In the genomic region with DNA sequence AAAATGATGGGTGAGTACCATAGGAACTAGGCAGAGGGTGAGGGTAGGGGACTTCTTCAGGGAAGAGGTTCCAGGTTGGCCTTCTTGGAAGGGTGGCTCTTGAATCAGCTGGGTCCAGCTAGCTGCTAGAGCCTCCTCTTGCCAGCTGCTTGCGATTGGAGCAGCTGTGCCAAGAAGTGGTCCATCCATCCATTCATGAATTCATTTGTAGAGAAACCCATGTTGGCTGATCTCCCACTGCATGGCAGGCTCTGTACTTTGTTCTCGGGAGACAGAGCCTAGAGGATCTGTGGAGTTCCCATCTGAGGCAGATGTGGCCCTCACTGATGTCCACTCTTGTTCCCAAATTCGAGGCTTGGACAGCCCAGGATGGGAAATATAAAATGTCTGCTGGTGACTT, we compare ENCODE assay signal across 17 mouse cellular contexts.
"Had no signal": no experiment of that assay in that cellular context is flagged by ENCODE, and none has a peak within 500 bp of the region (broad histone marks: within the 10 kb centered on the region; RNA-seq: fewer than 3 reads in every experiment).

No protein-coding gene starts in this region.

- DNase-seq: kidney, adult 11 months; kidney, adult 9 months; kidney, postnatal 25 days; layer of hippocampus, adult 9-11 months; liver, postnatal 0 days; lung, embryonic 14.5 days; right cerebral cortex, postnatal 14 days; spleen, adult 18-20 months; thymus, adult 18-20 months; thymus, postnatal 36 days had no signal

- H3K4me3 ChIP-seq: layer of hippocampus, adult 2 months; left cerebral cortex, adult 2 months; limb, embryonic 12.5 days; limb, embryonic 15.5 days; midbrain, embryonic 12.5 days had no signal

- H3K36me3 ChIP-seq: limb, embryonic 12.5 days; limb, embryonic 15.5 days; midbrain, embryonic 12.5 days had no signal

- H3K27me3 ChIP-seq: limb, embryonic 12.5 days; midbrain, embryonic 12.5 days had no signal

- H3K27ac ChIP-seq: layer of hippocampus, adult 2 months; left cerebral cortex, adult 2 months; limb, embryonic 12.5 days; limb, embryonic 15.5 days; liver, embryonic 14.5 days; macrophage had no signal
